Mouse (Mus musculus) forebrain, embryonic 14.5 days (tissue): Measurements from ENCODE around the gene Oscp1. TPM values are rescaled to one million over a fixed set of nuclear protein-coding genes. Genes with fewer than 3 reads are reported as not detected.
A peak's percentile ranks its signal among the peaks of the same experiment; 100 is the strongest.

Experiments
- ATAC-seq: fragments of 200-750 bp; cut with Nextera tagmentation; 2 replicates; pipeline ENCODE4 v1.8.0; 2017; ENCODE audit warnings: mild to moderate bottlenecking, moderate library complexity
- DNase-seq: peaks from one replicate; pipeline ENCODE4 v3.0.0-alpha.2; 2015; ENCODE audit warnings: low spot score
- H3K27ac ChIP-seq: fragments of 300-500 bp; sonication (generic); 2 replicates; pipeline ENCODE4 v1.5.1; 2014; ENCODE audit warnings: low read depth, mild to moderate bottlenecking, control low read depth, low read length, moderate library complexity
- H3K27me3 ChIP-seq: fragments of 300-500 bp; sonication (generic); replicated peaks from 2 replicates; pipeline ENCODE4 v1.6.1; 2014; ENCODE audit warnings: low read length, control low read depth, mixed read lengths; ENCODE audit not compliant: control insufficient read depth, insufficient read depth
- H3K36me3 ChIP-seq: fragments of 300-500 bp; sonication (generic); 2 replicates; pipeline ENCODE4 v1.6.1; 2014; ENCODE audit warnings: low read length, control low read depth; ENCODE audit not compliant: control insufficient read depth, insufficient read depth
- H3K4me1 ChIP-seq: fragments of 300-500 bp; sonication (generic); 2 replicates; pipeline ENCODE4 v1.6.1; 2014; ENCODE audit warnings: antibody characterized with exemption, low read length, control low read depth; ENCODE audit not compliant: control insufficient read depth, insufficient read depth
- H3K4me2 ChIP-seq: fragments of 300-500 bp; sonication (generic); 2 replicates; pipeline ENCODE4 v1.6.1; 2014; ENCODE audit warnings: mild to moderate bottlenecking, control low read depth, low read length
- H3K4me3 ChIP-seq: fragments of 300-500 bp; sonication (generic); 2 replicates; pipeline ENCODE4 v1.5.1; 2014; ENCODE audit warnings: low read depth, low read length, control low read depth
- H3K9ac ChIP-seq: fragments of 300-500 bp; sonication (generic); 2 replicates; pipeline ENCODE4 v1.6.1; 2014; ENCODE audit warnings: mild to moderate bottlenecking, low read length, control low read depth, moderate library complexity
- H3K9me3 ChIP-seq: fragments of 300-500 bp; sonication (generic); replicated peaks from 2 replicates; pipeline ENCODE4 v1.6.1; 2016; ENCODE audit warnings: low read length, control low read depth, mixed read lengths; ENCODE audit not compliant: control insufficient read depth
- WGBS: fragments of 180-500 bp; shearing (Covaris S2); extraction: QIAGEN DNeasy Blood & Tissue Kit; methylation state at CpG from one replicate; pipeline ENCODE4 v1.1.7; 2014; 5-methylcytosine and 5-hydroxymethylcytosine counted together
- polyA plus RNA-seq: library from polyadenylated mRNA; unstranded; fragments of >200 nt; fragmentation: Nextera tagmentation; extraction: Ambion mirVana; gene quantifications from 2 replicates; pipeline ENCODE4 v1.2.1, GENCODE M21; 2014

Oscp1 gene
- polyA plus RNA-seq, 1 experiment from 2014 or later = 32.0 TPM

DNA sequence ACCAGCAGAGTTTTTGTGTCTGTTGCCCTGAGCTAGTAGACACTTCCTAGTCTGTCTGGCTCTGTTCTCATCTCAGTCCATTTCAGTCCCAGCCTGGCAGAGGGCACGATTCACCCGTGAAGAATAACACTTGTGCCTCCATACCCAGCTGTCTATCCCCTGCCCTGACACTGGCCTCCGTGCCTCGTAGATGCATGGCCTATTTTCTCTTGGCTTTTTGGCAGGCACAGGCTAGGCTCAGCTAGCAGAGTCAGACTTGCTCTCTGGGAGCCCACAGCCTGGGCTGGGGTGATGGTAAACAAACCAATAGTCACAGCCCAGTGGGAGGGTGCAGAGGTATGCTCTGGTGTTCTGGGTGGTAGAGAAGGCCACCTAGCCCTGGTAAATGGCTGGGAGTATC lies 54.9 kb downstream of the Oscp1 start:
- peaks cover 21% of the 10 kb centered on the region; the same call in 1 of the 2 replicates for H3K4me1 ChIP-seq
- no peak for DNase-seq
- no peaks in the 10 kb centered on the region for H3K27me3 ChIP-seq
- H3K9ac ChIP-seq = no peak overlapping the region
- H3K9me3 ChIP-seq = no peaks in the 10 kb centered on the region
- no peak overlapping the region for H3K4me3 ChIP-seq
- H3K36me3 ChIP-seq = no peaks in the 10 kb centered on the region
- WGBS = 70% methylated on average over 4 of the region's 4 CpGs
- no peak for ATAC-seq
- no peak overlapping the region for H3K27ac ChIP-seq
- H3K4me2 ChIP-seq = no peak overlapping the region

- Histone ChIP-seq H3K4me1 (peaks cover 14% of the 10 kb centered on the region; the same call in 1 of the 2 replicates), H3K4me2 (no peak overlapping the region), H3K4me3 (no peak overlapping the region), H3K36me3 (no peaks in the 10 kb centered on the region), H3K9me3 (no peaks in the 10 kb centered on the region), H3K27ac (no peak overlapping the region), H3K9ac (no peak overlapping the region), H3K27me3 (no peaks in the 10 kb centered on the region)
- peak; percentile 53 for DNase-seq
- WGBS = 16% methylated on average over 6 of the region's 6 CpGs
- ATAC-seq = no peak
Observed at GRCm38 (mm10) chr4:126113943-126114342, 55.6 kb downstream of the Oscp1 start.

GRCm38 (mm10) chr4:126115411-126115810 lies 57.0 kb downstream of the Oscp1 start:
- Histone ChIP-seq H3K4me2 (no peak overlapping the region), H3K4me3 (no peak overlapping the region), H3K27ac (no peak overlapping the region), H3K9me3 (no peaks in the 10 kb centered on the region), H3K27me3 (no peaks in the 10 kb centered on the region), H3K4me1 (peaks cover 7% of the 10 kb centered on the region; the same call in 1 of the 2 replicates), H3K9ac (no peak overlapping the region), H3K36me3 (no peaks in the 10 kb centered on the region)
- WGBS = 91% methylated on average over 9 of the region's 9 CpGs
- ATAC-seq (no peak), DNase-seq (no peak)

DNA sequence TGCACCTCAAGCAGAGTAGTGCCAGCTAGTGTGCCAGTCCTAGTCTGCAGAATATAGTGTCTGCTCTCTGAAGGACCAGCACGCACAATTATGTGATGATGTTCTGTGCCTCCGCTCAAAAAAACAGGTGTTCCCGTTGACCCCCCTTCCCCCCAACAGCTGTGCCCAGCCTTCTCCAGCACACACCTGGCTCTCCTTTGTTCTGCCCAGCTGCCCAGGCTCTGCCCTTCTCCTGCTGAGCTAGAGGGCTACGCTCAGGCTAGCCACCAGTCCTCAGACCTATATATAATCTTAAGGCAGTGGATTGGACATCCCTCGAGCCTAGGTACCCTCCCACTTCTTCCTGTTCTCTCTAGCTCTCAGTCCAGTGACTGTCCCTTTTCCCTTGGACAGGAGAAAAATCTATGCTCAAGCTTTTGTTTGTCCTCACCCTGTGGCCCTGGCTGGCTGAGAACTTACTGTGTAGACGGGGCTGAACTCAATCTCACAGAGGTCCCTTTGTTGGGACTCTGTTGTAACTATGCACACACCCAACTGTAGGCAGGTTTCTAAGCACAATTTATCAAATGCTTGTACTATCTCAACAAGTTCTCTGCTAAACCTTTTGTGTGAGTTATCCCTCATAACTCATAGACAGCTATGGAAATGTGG lies 57.6 kb downstream of the Oscp1 start:
- no peak overlapping the region for H3K9ac ChIP-seq
- no peaks in the 10 kb centered on the region; the same call in 1 of the 2 replicates for H3K9me3 ChIP-seq
- DNase-seq (no peak), ATAC-seq (no peak)
- H3K4me1 ChIP-seq = 0 out of 2 replicates have a peak, but pooled peaks cover 2% of the 10 kb centered on the region
- no peak overlapping the region for H3K27ac ChIP-seq
- no peak overlapping the region for H3K4me2 ChIP-seq
- 80% methylated on average over 6 of the region's 6 CpGs for WGBS
- no peaks in the 10 kb centered on the region for H3K27me3 ChIP-seq
- no peaks in the 10 kb centered on the region for H3K36me3 ChIP-seq
- no peak overlapping the region for H3K4me3 ChIP-seq

- Histone ChIP-seq H3K27ac (no peak overlapping the region; the same call in 1 of the 2 replicates), H3K36me3 (no peaks in the 10 kb centered on the region), H3K4me1 (no peaks in the 10 kb centered on the region), H3K9me3 (no peaks in the 10 kb centered on the region; the same call in 1 of the 2 replicates), H3K9ac (no peak overlapping the region), H3K4me2 (no peak overlapping the region), H3K27me3 (no peaks in the 10 kb centered on the region), H3K4me3 (no peak overlapping the region)
- ATAC-seq (no peak), DNase-seq (no peak)
- 88% methylated on average over 8 of the region's 8 CpGs for whole genome bisulfite sequencing
Observed at GRCm38 (mm10) chr4:126117116-126117515, 58.8 kb downstream of the Oscp1 start.

DNA sequence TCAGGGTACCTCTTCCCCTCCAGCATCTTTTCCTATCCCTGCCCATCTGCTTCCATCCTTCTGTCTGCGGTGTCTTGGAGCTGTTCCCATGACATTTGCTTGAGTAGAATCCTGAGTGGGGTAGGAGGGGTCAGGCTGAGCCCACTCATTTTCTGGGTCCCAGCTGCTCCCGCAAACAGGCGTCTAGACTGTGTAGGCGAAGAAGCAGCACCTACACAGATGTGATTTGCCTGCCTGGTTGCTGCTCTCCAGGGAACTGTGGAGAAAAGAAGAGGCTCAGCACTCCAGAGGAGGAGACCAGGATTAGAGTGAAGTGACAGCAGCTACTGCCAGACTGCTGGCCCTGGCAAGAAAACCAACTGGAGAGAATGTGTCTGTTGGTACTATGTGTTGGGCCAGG lies 60.3 kb downstream of the Oscp1 start:
- Histone ChIP-seq H3K4me3 (no peak overlapping the region), H3K36me3 (0 out of 2 replicates have a peak, but pooled peaks cover 4% of the 10 kb centered on the region), H3K9me3 (no peaks in the 10 kb centered on the region; the same call in 1 of the 2 replicates), H3K4me2 (no peak overlapping the region), H3K27me3 (no peaks in the 10 kb centered on the region), H3K4me1 (no peaks in the 10 kb centered on the region), H3K27ac (peak overlapping the region; percentile 70), H3K9ac (no peak overlapping the region)
- DNase-seq (peak; percentile 46), ATAC-seq (peak; percentile 61; the same call in 1 of the 2 replicates)
- 76% methylated on average over 4 of the region's 4 CpGs for WGBS

GRCm38 (mm10) chr4:126119051-126119450 lies 60.7 kb downstream of the Oscp1 start:
- H3K27ac ChIP-seq = peak overlapping the region; percentile 70
- H3K4me1 ChIP-seq = no peaks in the 10 kb centered on the region
- WGBS = 89% methylated on average over 1 of the region's 1 CpGs
- H3K4me2 ChIP-seq = no peak overlapping the region
- DNase-seq = no peak
- H3K36me3 ChIP-seq = peaks cover 6% of the 10 kb centered on the region; the same call in 1 of the 2 replicates
- H3K9me3 ChIP-seq = no peaks in the 10 kb centered on the region; the same call in 1 of the 2 replicates
- H3K9ac ChIP-seq = no peak overlapping the region
- H3K4me3 ChIP-seq = no peak overlapping the region
- ATAC-seq = no peak
- no peaks in the 10 kb centered on the region for H3K27me3 ChIP-seq

- DNase-seq (no peak), ATAC-seq (no peak)
- peaks cover 16% of the 10 kb centered on the region; the same call in 1 of the 2 replicates for H3K36me3 ChIP-seq
- no peak overlapping the region for H3K4me2 ChIP-seq
- no peak overlapping the region for H3K9ac ChIP-seq
- H3K4me3 ChIP-seq = no peak overlapping the region
- no peaks in the 10 kb centered on the region for H3K27me3 ChIP-seq
- no peak overlapping the region for H3K27ac ChIP-seq
- no peaks in the 10 kb centered on the region; the same call in 1 of the 2 replicates for H3K9me3 ChIP-seq
- 85% methylated on average over 5 of the region's 5 CpGs for WGBS
- H3K4me1 ChIP-seq = no peaks in the 10 kb centered on the region
Observed at GRCm38 (mm10) chr4:126120052-126120451, 61.7 kb downstream of the Oscp1 start.

DNA sequence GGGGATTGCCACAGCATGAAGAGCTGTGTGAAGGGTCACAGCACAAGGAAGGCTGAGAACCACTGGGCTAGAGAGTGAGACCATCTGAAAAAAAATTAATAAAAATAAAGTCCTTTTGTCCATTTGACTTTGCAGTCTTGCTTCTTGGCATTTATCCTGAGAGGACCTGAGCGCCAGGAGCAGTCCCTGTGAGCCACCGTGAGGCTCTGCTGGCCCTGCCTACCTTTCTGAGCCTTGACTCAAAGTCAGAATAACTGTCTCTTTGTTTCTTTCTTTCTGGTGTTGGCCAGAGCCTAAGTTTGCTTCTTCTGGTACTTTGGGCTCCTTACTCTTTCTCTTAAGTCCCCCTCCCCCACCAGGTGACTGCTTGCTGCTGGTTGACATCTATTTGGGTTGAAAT lies 62.1 kb downstream of the Oscp1 start:
- no peak overlapping the region for H3K4me3 ChIP-seq

More for the DNA sequence above, 62.1 kb downstream of the Oscp1 start:
- H3K4me1 ChIP-seq = no peaks in the 10 kb centered on the region
- WGBS = 92% methylated on average over 2 of the region's 2 CpGs
- no peak overlapping the region for H3K4me2 ChIP-seq
- ATAC-seq = no peak
- no peaks in the 10 kb centered on the region; the same call in 1 of the 2 replicates for H3K9me3 ChIP-seq
- peaks cover 20% of the 10 kb centered on the region for H3K36me3 ChIP-seq
- H3K9ac ChIP-seq = no peak overlapping the region
- H3K27ac ChIP-seq = no peak overlapping the region
- DNase-seq = no peak
- no peaks in the 10 kb centered on the region for H3K27me3 ChIP-seq
